Mouse (Mus musculus) layer of hippocampus, postnatal 14 days (tissue): ENCODE measurements at regions not wholly inside any gene's neighbourhood (a gene's known extent, or its start where the extent isn't known, plus 50 kb on each side); places are given as distances from the start of the nearest gene placed in this dataset.
A peak's percentile ranks its signal among the peaks of the same experiment; 100 is the strongest.

Experiments
- DNase-seq, 2 experiments: peaks; one replicate each; pipeline ENCODE4 v3.0.0; 2021 to 2022; ENCODE audit warnings: low spot score in 2 of 2, mixed read lengths in 1 of 2

GRCm38 (mm10) chr19:54801123-54801742, 325.8 kb downstream of the Gpam start:
- DNase-seq: peak; percentile 21 to 71

- DNase-seq: no peak
Measured at GRCm38 (mm10) chr19:54787171-54787570, 339.9 kb downstream of the Gpam start.

- no peak for DNase-seq
Measured at GRCm38 (mm10) chr19:54783729-54784128, 343.3 kb downstream of the Gpam start.

- DNase-seq: no peak
Measured at GRCm38 (mm10) chr19:54757761-54758160, 369.3 kb downstream of the Gpam start.

GRCm38 (mm10) chr19:54756681-54757257, 370.3 kb downstream of the Gpam start:
- peak; percentile 26 to 29 for DNase-seq

GRCm38 (mm10) chr19:54755451-54755850, 371.6 kb downstream of the Gpam start:
- DNase-seq: no peak

- no peak for DNase-seq
Measured at GRCm38 (mm10) chr19:54733938-54734337, 393.1 kb downstream of the Gpam start.

GRCm38 (mm10) chr19:54731749-54732148, 395.3 kb downstream of the Gpam start:
- DNase-seq: peak in 1 of 2 experiments; percentile 16

GRCm38 (mm10) chr19:54731315-54731714, 395.7 kb downstream of the Gpam start:
- no peak for DNase-seq

GRCm38 (mm10) chr19:54730801-54731200, 396.2 kb downstream of the Gpam start:
- no peak for DNase-seq

- no peak for DNase-seq
Measured at GRCm38 (mm10) chr19:54730296-54730695, 396.7 kb downstream of the Gpam start.

GRCm38 (mm10) chr19:54722091-54722490, 404.9 kb downstream of the Gpam start:
- no peak for DNase-seq

GRCm38 (mm10) chr19:54697411-54697810, 429.6 kb downstream of the Gpam start:
- no peak for DNase-seq

GRCm38 (mm10) chr19:54693714-54694113, 433.3 kb downstream of the Gpam start:
- no peak for DNase-seq

- DNase-seq: no peak
Measured at GRCm38 (mm10) chr19:54693094-54693493, 433.9 kb downstream of the Gpam start.

- DNase-seq: no peak
Measured at GRCm38 (mm10) chr19:54691861-54692260, 435.2 kb downstream of the Gpam start.

GRCm38 (mm10) chr19:54688630-54689029, 438.4 kb downstream of the Gpam start:
- no peak for DNase-seq

GRCm38 (mm10) chr19:54685147-54685546, 441.9 kb downstream of the Gpam start:
- DNase-seq: no peak
